Mouse (Mus musculus): ENCODE measurements at regions not wholly inside any gene's neighbourhood (a gene's known extent, or its start where the extent isn't known, plus 50 kb on each side); places are given as distances from the start of the nearest gene placed in this dataset.

- TF ChIP-seq POLR2A (IDR thresholded peaks at IDR 0.05; ENCODE audit: borderline replicate concordance, control insufficient read depth, low read depth, low read length) = no peak
- no peak for TF ChIP-seq CTCF (IDR thresholded peaks at IDR 0.05; ENCODE audit: control insufficient read depth, insufficient read depth, low read length)
Observed at GRCm38 (mm10) chr8:35198766-35199165, 566.8 kb upstream of the Gm19410 start.

Data from bone marrow, adult 2 months (tissue).